8 mouse cellular contexts compared by ENCODE assay signal in the genomic region with DNA sequence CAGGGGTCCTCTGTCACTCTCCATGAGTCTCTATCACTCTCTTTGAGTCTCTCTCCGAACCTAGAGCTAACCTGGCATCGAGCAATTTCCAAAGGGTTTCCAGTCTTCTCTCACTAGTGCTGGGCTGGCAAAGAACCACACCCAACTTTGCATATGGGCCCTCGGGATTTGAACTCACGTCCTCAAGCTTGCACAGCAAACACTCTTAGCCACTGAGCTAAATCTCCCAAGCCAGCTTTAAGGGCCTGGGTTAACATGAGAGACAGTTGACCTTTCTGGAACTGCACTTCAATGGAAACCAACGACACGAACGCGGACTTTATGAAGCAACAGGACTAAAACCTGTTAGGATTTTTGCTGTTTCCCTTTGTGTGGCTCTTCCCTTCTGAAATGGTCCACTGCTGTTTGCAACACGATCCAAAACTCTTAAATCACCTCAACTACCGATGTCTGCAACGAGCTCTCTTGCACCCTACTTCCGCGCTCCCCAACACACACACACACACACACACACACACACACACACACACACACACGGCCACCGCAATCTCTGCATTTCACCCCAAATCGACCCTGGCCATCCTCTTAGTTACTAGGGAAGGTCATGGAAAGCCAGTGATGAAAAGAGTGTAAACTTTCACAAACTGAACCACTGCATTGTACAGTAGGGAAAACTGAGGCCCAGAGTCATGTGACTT. TPM values are rescaled to one million over a fixed set of nuclear protein-coding genes. Genes with fewer than 3 reads are reported as not detected.
DNase-seq lines count a peak whose midpoint lies in the region; ATAC-seq and TF ChIP-seq lines count a peak whose summit lies in the region.

No protein-coding gene starts in this region.

- H3K36me3 ChIP-seq in lung, embryonic 14.5 days (ENCODE audit: insufficient read depth): 0 out of 2 replicates have a peak, but pooled peaks cover 3% of the 10 kb centered on the region
- H3K36me3 ChIP-seq in limb, embryonic 11.5 days (ENCODE audit: control insufficient read depth, insufficient read depth, low read length): no peaks in the 10 kb centered on the region
- H3K36me3 ChIP-seq in neural tube, embryonic 15.5 days: no peaks in the 10 kb centered on the region

- H3K4me1 ChIP-seq in lung, embryonic 14.5 days (ENCODE audit: insufficient read depth): peaks cover 21% of the 10 kb centered on the region
- H3K4me1 ChIP-seq in embryonic fibroblast, embryonic 13.5 days (ENCODE audit: control insufficient read depth, insufficient read depth, low read length): peaks cover 3% of the 10 kb centered on the region; the same call in 1 of the 2 replicates
- peaks cover 5% of the 10 kb centered on the region for H3K4me1 ChIP-seq in limb, embryonic 11.5 days (ENCODE audit: control insufficient read depth, insufficient read depth, low read length)
- peaks cover 18% of the 10 kb centered on the region for H3K4me1 ChIP-seq in neural tube, embryonic 15.5 days

- no peak for TF ChIP-seq POLR2A in embryonic fibroblast, embryonic 13.5 days (IDR thresholded peaks at IDR 0.05; ENCODE audit: low read depth, low read length)

- WGBS in lung, embryonic 14.5 days: 59% methylated on average over 16 of the region's 16 CpGs
- 81% methylated on average over 16 of the region's 16 CpGs for WGBS in limb, embryonic 11.5 days
- 85% methylated on average over 16 of the region's 16 CpGs for WGBS in neural tube, embryonic 15.5 days

- no peaks in the 10 kb centered on the region for H3K27me3 ChIP-seq in lung, embryonic 14.5 days (ENCODE audit: insufficient read depth, low read length)
- no peaks in the 10 kb centered on the region for H3K27me3 ChIP-seq in limb, embryonic 11.5 days (ENCODE audit: control insufficient read depth, insufficient read depth, low read length)
- H3K27me3 ChIP-seq in neural tube, embryonic 15.5 days (replicated peaks): peaks cover 30% of the 10 kb centered on the region

- peak overlapping the region; percentile 86 for H3K4me3 ChIP-seq in lung, embryonic 14.5 days (ENCODE audit: low read depth, low read length)
- H3K4me3 ChIP-seq in embryonic fibroblast, embryonic 13.5 days (ENCODE audit: insufficient read depth, low read length): peak overlapping the region; percentile 94
- H3K4me3 ChIP-seq in limb, embryonic 11.5 days (ENCODE audit: low read depth, low read length): peak overlapping the region; percentile 87
- peak overlapping the region; percentile 51 for H3K4me3 ChIP-seq in neural tube, embryonic 15.5 days (replicated peaks)

- peak; percentile 46 for DNase-seq in lung, embryonic 14.5 days
- DNase-seq in lung, postnatal 36 days: no peak
- peak; percentile 24 for DNase-seq in limb, embryonic 11.5 days (ENCODE audit: low spot score)
- DNase-seq in thymus, postnatal 14 days: no peak
- no peak for DNase-seq in gastrocnemius, postnatal 25 days
- DNase-seq in cerebellum, postnatal 36 days: no peak

- H3K4me2 ChIP-seq in lung, embryonic 14.5 days: peak overlapping the region; percentile 81
- H3K4me2 ChIP-seq in limb, embryonic 11.5 days (ENCODE audit: low read depth, severe bottlenecking): peak overlapping the region; percentile 50
- H3K4me2 ChIP-seq in neural tube, embryonic 15.5 days: peak overlapping the region; percentile 95

- peak overlapping the region; percentile 99 for H3K27ac ChIP-seq in lung, embryonic 14.5 days (ENCODE audit: low read depth)
- peak overlapping the region; percentile 95 for H3K27ac ChIP-seq in embryonic fibroblast, embryonic 13.5 days (ENCODE audit: insufficient read depth, low read length)
- H3K27ac ChIP-seq in limb, embryonic 11.5 days (replicated peaks; ENCODE audit: low read depth, low read length): no peak overlapping the region; the same call in 1 of the 2 replicates
- H3K27ac ChIP-seq in neural tube, embryonic 15.5 days (replicated peaks): no peak overlapping the region

- ATAC-seq in lung, embryonic 14.5 days (ENCODE audit: insufficient read depth): no peak
- ATAC-seq in limb, embryonic 11.5 days (ENCODE audit: insufficient number of reproducible peaks, low FRiP score, low TSS enrichment, low read depth): no peak
- ATAC-seq in neural tube, embryonic 15.5 days (ENCODE audit: low FRiP score): no peak

- no peak for TF ChIP-seq CTCF in lung, embryonic 14.5 days (IDR thresholded peaks at IDR 0.05; ENCODE audit: low read depth)
- no peak for TF ChIP-seq CTCF in embryonic fibroblast, embryonic 13.5 days (IDR thresholded peaks at IDR 0.05; ENCODE audit: borderline replicate concordance, insufficient read depth, low read length)

- peak overlapping the region; percentile 98 for H3K9ac ChIP-seq in lung, embryonic 14.5 days
- H3K9ac ChIP-seq in limb, embryonic 11.5 days (ENCODE audit: low read length): no peak overlapping the region; the same call in 1 of the 2 replicates
- peak overlapping the region; percentile 63; the same call in 1 of the 2 replicates for H3K9ac ChIP-seq in neural tube, embryonic 15.5 days (replicated peaks)

- no peaks in the 10 kb centered on the region for H3K9me3 ChIP-seq in lung, embryonic 14.5 days (ENCODE audit: low read depth, low read length)
- H3K9me3 ChIP-seq in limb, embryonic 11.5 days (ENCODE audit: control insufficient read depth, low read length): no peaks in the 10 kb centered on the region
- H3K9me3 ChIP-seq in neural tube, embryonic 15.5 days (replicated peaks): no peaks in the 10 kb centered on the region

RNA-seq across cellular contexts. Expression of a gene that starts 1.5 kb away (rescaled TPM):
- polyA plus RNA-seq in lung, embryonic 14.5 days (2014; fragmentation: Nextera tagmentation; extraction: Ambion mirVana): 51.3 and 52.3 TPM in 2 replicates
- polyA plus RNA-seq in embryonic fibroblast, embryonic 13.5 days (2011; ENCODE audit: insufficient read length, low read depth, missing spikeins): 91.6 and 117 TPM in 2 replicates
- polyA plus RNA-seq in limb, embryonic 11.5 days (2014; fragmentation: Nextera tagmentation; extraction: Ambion mirVana): 14.8 and 15.1 TPM in 2 replicates
- polyA plus RNA-seq in neural tube, embryonic 15.5 days (2015; fragmentation: Nextera tagmentation; extraction: Ambion mirVana): 7.2 and 13.3 TPM in 2 replicates
- 10 to 100 TPM; 18.8 to 20.3 TPM for total RNA-seq in gastrocnemius, postnatal 25 days (2021)

Comparison
In these comparisons a context has a peak if more than half of its experiments do, and no peak if none do; other contexts are left out.
1. DNase-seq: peak in lung, embryonic 14.5 days (single experiment) and limb, embryonic 11.5 days (single experiment); none in lung, postnatal 36 days (single experiment), thymus, postnatal 14 days (single experiment), gastrocnemius, postnatal 25 days (single experiment) and cerebellum, postnatal 36 days (0 of 2).
2. H3K27ac ChIP-seq: peak in lung, embryonic 14.5 days (single experiment) and embryonic fibroblast, embryonic 13.5 days (single experiment); none in limb, embryonic 11.5 days (single experiment) and neural tube, embryonic 15.5 days (single experiment).
3. Peak in every context shown above with its lines, with median percentiles within 50 percentile points of each other: H3K4me2 ChIP-seq and H3K4me3 ChIP-seq.